Mouse (Mus musculus) spleen, adult 2 months (tissue): ENCODE data around the gene Galnt14.

Experiments
- CTCF ChIP-seq: fragments of 200-500 bp; IDR thresholded peaks from 2 replicates; pipeline ENCODE4 v1.5.1; 2011; ENCODE audit warnings: mild to moderate bottlenecking, inconsistent platforms; ENCODE audit not compliant: insufficient read depth, insufficient read length, insufficient replicate concordance; ENCODE audit errors: extremely low read depth
- POLR2A ChIP-seq: fragments of 200-500 bp; IDR thresholded peaks from 2 replicates; pipeline ENCODE4 v1.6.1; 2011; ENCODE audit warnings: low read depth, low read length, inconsistent platforms

- TF ChIP-seq CTCF (no peak), POLR2A (no peak)
Observed at GRCm38 (mm10) chr17:73713347-73713746, 3.1 kb upstream of the Galnt14 start.
